Comparison of ENCODE assay signal across 12 mouse cellular contexts in the genomic region with DNA sequence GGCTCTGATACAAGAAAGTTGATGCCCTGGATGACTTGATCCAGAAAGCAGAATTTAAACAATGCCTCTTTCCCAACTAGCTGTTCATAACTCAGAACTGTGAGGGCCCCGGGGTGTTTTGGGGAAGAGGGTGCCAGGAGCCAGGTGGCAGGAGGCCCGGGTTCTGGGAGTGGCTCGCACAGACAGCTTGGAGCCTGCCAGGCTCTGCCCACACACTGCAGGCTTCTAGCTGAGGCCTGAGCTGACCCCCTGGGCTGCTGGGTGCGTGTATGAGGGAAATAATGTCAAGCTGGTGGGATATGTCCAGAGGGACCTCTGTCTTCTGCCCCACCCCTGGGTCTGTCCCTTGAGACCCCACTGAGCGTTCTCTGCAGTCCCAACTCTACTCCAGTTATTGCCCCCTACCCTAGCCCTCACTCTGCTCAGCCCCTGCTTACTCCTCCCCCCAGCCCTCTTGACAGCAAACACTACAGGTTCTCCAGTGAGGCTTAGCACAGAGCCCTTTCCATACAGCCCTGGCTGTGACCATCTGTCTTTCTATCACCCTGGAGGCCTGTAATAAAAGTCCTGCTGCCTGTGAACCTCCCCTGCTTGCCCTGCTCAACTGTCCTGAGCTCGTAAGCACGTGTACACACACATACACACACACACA. TPM values are rescaled to one million over a fixed set of nuclear protein-coding genes. Genes with fewer than 3 reads are reported as not detected.
A peak's percentile ranks its signal among the peaks of the same experiment; 100 is the strongest.
DNase-seq lines count a peak whose midpoint lies in the region; ATAC-seq and TF ChIP-seq lines count a peak whose summit lies in the region.
"Had no signal": no experiment of that assay in that cellular context is flagged by ENCODE, and none has a peak within 500 bp of the region (broad histone marks: within the 10 kb centered on the region; RNA-seq: fewer than 3 reads in every experiment).

No protein-coding gene starts in this region.

- no peak overlapping the region for H3K27ac ChIP-seq in kidney, embryonic 16.5 days (ENCODE audit: low read length)
- no peak overlapping the region for H3K27ac ChIP-seq in kidney, adult 2 months (ENCODE audit: insufficient read depth, low read depth, low read length)
- H3K27ac ChIP-seq in neural tube, embryonic 12.5 days = no peak overlapping the region
- no peak overlapping the region for H3K27ac ChIP-seq in neural tube, embryonic 15.5 days (replicated peaks)
- peak overlapping the region; percentile 14; the same call in 1 of the 2 replicates for H3K27ac ChIP-seq in limb, embryonic 10.5 days
- no peak overlapping the region for H3K27ac ChIP-seq in midbrain, embryonic 14.5 days (replicated peaks; ENCODE audit: low read depth, low read length)
- H3K27ac ChIP-seq: neural tube, embryonic 13.5 days had no signal

- WGBS in kidney, embryonic 16.5 days = 45% methylated on average over 7 of the region's 7 CpGs
- 59% methylated on average over 7 of the region's 7 CpGs for WGBS in kidney, adult 2 months
- WGBS in neural tube, embryonic 12.5 days = 52% methylated on average over 7 of the region's 7 CpGs
- 58% methylated on average over 7 of the region's 7 CpGs for WGBS in neural tube, embryonic 15.5 days
- 62% methylated on average over 7 of the region's 7 CpGs for WGBS in limb, embryonic 10.5 days
- 65% methylated on average over 7 of the region's 7 CpGs for WGBS in midbrain, embryonic 14.5 days

- H3K27me3 ChIP-seq in kidney, embryonic 16.5 days (ENCODE audit: insufficient read depth, low read length) = no peaks in the 10 kb centered on the region
- H3K27me3 ChIP-seq in kidney, adult 2 months (replicated peaks; ENCODE audit: control insufficient read depth, insufficient read depth, low read length) = no peaks in the 10 kb centered on the region
- H3K27me3 ChIP-seq in neural tube, embryonic 12.5 days (replicated peaks) = no peaks in the 10 kb centered on the region
- H3K27me3 ChIP-seq in neural tube, embryonic 15.5 days (replicated peaks) = no peaks in the 10 kb centered on the region
- H3K27me3 ChIP-seq in limb, embryonic 10.5 days (ENCODE audit: low read depth, poor library complexity, severe bottlenecking) = no peaks in the 10 kb centered on the region
- H3K27me3 ChIP-seq in midbrain, embryonic 14.5 days (ENCODE audit: control insufficient read depth, insufficient read depth, low read length) = no peaks in the 10 kb centered on the region
- H3K27me3 ChIP-seq: neural tube, embryonic 13.5 days had no signal

- H3K36me3 ChIP-seq in kidney, embryonic 16.5 days (ENCODE audit: insufficient read depth, low read length) = no peaks in the 10 kb centered on the region
- no peaks in the 10 kb centered on the region for H3K36me3 ChIP-seq in kidney, adult 2 months (ENCODE audit: control insufficient read depth, insufficient read depth, low read length)
- H3K36me3 ChIP-seq in neural tube, embryonic 12.5 days = no peaks in the 10 kb centered on the region
- H3K36me3 ChIP-seq in neural tube, embryonic 15.5 days = no peaks in the 10 kb centered on the region
- H3K36me3 ChIP-seq in limb, embryonic 10.5 days = no peaks in the 10 kb centered on the region
- H3K36me3 ChIP-seq in midbrain, embryonic 14.5 days (ENCODE audit: control insufficient read depth, insufficient read depth, low read length) = no peaks in the 10 kb centered on the region
- H3K36me3 ChIP-seq: neural tube, embryonic 13.5 days had no signal

- H3K9me3 ChIP-seq in kidney, embryonic 16.5 days (ENCODE audit: low read length) = no peaks in the 10 kb centered on the region
- no peaks in the 10 kb centered on the region for H3K9me3 ChIP-seq in neural tube, embryonic 12.5 days
- H3K9me3 ChIP-seq in neural tube, embryonic 15.5 days (replicated peaks) = no peaks in the 10 kb centered on the region
- no peaks in the 10 kb centered on the region for H3K9me3 ChIP-seq in limb, embryonic 10.5 days (replicated peaks)
- no peaks in the 10 kb centered on the region for H3K9me3 ChIP-seq in midbrain, embryonic 14.5 days (ENCODE audit: control insufficient read depth, low read length)
- H3K9me3 ChIP-seq: neural tube, embryonic 13.5 days had no signal

- H3K4me1 ChIP-seq in kidney, embryonic 16.5 days (ENCODE audit: insufficient read depth, low read length) = peaks cover 15% of the 10 kb centered on the region
- H3K4me1 ChIP-seq in kidney, adult 2 months (ENCODE audit: control insufficient read depth, insufficient read depth, low read length) = no peaks in the 10 kb centered on the region
- H3K4me1 ChIP-seq in neural tube, embryonic 12.5 days = peaks cover 13% of the 10 kb centered on the region; the same call in 1 of the 2 replicates
- no peaks in the 10 kb centered on the region; the same call in 1 of the 2 replicates for H3K4me1 ChIP-seq in neural tube, embryonic 15.5 days
- peaks cover 41% of the 10 kb centered on the region for H3K4me1 ChIP-seq in limb, embryonic 10.5 days
- H3K4me1 ChIP-seq in midbrain, embryonic 14.5 days (ENCODE audit: control insufficient read depth, insufficient read depth, low read length) = no peaks in the 10 kb centered on the region

- no peak for TF ChIP-seq POLR2A in kidney, adult 2 months (IDR thresholded peaks at IDR 0.05; ENCODE audit: low read depth, low read length)

- H3K4me3 ChIP-seq in kidney, embryonic 16.5 days (ENCODE audit: low read length) = no peak overlapping the region
- H3K4me3 ChIP-seq in kidney, adult 2 months (ENCODE audit: insufficient read depth, low read depth, low read length) = no peak overlapping the region
- H3K4me3 ChIP-seq in neural tube, embryonic 12.5 days = no peak overlapping the region
- H3K4me3 ChIP-seq in neural tube, embryonic 15.5 days (replicated peaks) = no peak overlapping the region
- no peak overlapping the region for H3K4me3 ChIP-seq in limb, embryonic 10.5 days
- H3K4me3 ChIP-seq in midbrain, embryonic 14.5 days (replicated peaks; ENCODE audit: low read depth, low read length) = no peak overlapping the region
- H3K4me3 ChIP-seq: neural tube, embryonic 13.5 days had no signal

- H3K4me2 ChIP-seq in kidney, embryonic 16.5 days (replicated peaks; ENCODE audit: low read depth, low read length) = no peak overlapping the region
- no peak overlapping the region for H3K4me2 ChIP-seq in neural tube, embryonic 12.5 days (replicated peaks)
- no peak overlapping the region for H3K4me2 ChIP-seq in neural tube, embryonic 15.5 days
- no peak overlapping the region for H3K4me2 ChIP-seq in midbrain, embryonic 14.5 days (ENCODE audit: low read length)
- H3K4me2 ChIP-seq: neural tube, embryonic 13.5 days had no signal

- H3K9ac ChIP-seq in kidney, embryonic 16.5 days (replicated peaks; ENCODE audit: low read length) = no peak overlapping the region
- H3K9ac ChIP-seq in neural tube, embryonic 12.5 days = no peak overlapping the region
- no peak overlapping the region for H3K9ac ChIP-seq in neural tube, embryonic 15.5 days (replicated peaks)
- H3K9ac ChIP-seq in midbrain, embryonic 14.5 days (replicated peaks; ENCODE audit: low read length) = no peak overlapping the region
- H3K9ac ChIP-seq: neural tube, embryonic 13.5 days had no signal

- TF ChIP-seq CTCF in kidney, adult 2 months (conservative IDR thresholded peaks at IDR 0.05; ENCODE audit: insufficient read depth, insufficient read length, low read depth, low read length) = no peak

- DNase-seq in cerebellum, adult 18-20 months = peak; percentile 38 to 40
- no peak for DNase-seq in cerebellum, adult 8-10 months
- no peak for DNase-seq in kidney, adult 2 months
- DNase-seq in limb, embryonic 10.5 days (ENCODE audit: low spot score) = no peak
- no peak for DNase-seq in midbrain, embryonic 14.5 days
- DNase-seq: kidney, adult 11 months; kidney, postnatal 4 days; thymus, postnatal 36 days had no signal

- peak; percentile 10; the same call in 1 of the 2 replicates for ATAC-seq in kidney, embryonic 16.5 days (ENCODE audit: low FRiP score, low TSS enrichment)
- peak; percentile 52; the same call in 1 of the 2 replicates for ATAC-seq in neural tube, embryonic 12.5 days (ENCODE audit: low FRiP score, low read depth)
- no peak for ATAC-seq in neural tube, embryonic 15.5 days (ENCODE audit: low FRiP score)
- no peak for ATAC-seq in midbrain, embryonic 14.5 days (ENCODE audit: low FRiP score, low TSS enrichment)

RNA-seq across cellular contexts. Expression of a gene that starts 2.3 kb away (rescaled TPM):
- polyA plus RNA-seq in kidney, embryonic 16.5 days (2015; fragmentation: Nextera tagmentation; extraction: Ambion mirVana) = 15.0 and 19.0 TPM in 2 replicates
- polyA plus RNA-seq in kidney, adult 2 months (2012; rRNA removed) = 4.8 and 5.1 TPM in 2 replicates
- 7.1 and 7.8 TPM in 2 replicates for polyA plus RNA-seq in neural tube, embryonic 12.5 days (2016; fragmentation: Nextera tagmentation; extraction: Ambion mirVana)
- 0.79 and 14.6 TPM in 2 replicates for polyA plus RNA-seq in neural tube, embryonic 15.5 days (2015; fragmentation: Nextera tagmentation; extraction: Ambion mirVana)
- 7.6 and 10.0 TPM in 2 replicates for polyA plus RNA-seq in limb, embryonic 10.5 days (2016; fragmentation: Nextera tagmentation; extraction: Ambion mirVana)
- polyA plus RNA-seq in midbrain, embryonic 14.5 days (2014; fragmentation: Nextera tagmentation; extraction: Ambion mirVana) = not detected in 2 replicates

RNA-seq across cellular contexts. Expression of a gene that starts 15.0 kb away (rescaled TPM):
- polyA plus RNA-seq in kidney, embryonic 16.5 days (2015; fragmentation: Nextera tagmentation; extraction: Ambion mirVana) = 0.32 and 0.33 TPM in 2 replicates
- polyA plus RNA-seq in kidney, adult 2 months (2012; rRNA removed) = 0.99 and 2.2 TPM in 2 replicates
- polyA plus RNA-seq in neural tube, embryonic 12.5 days (2016; fragmentation: Nextera tagmentation; extraction: Ambion mirVana) = 4.7 and 6.1 TPM in 2 replicates
- 1.3 and 1.7 TPM in 2 replicates for polyA plus RNA-seq in neural tube, embryonic 15.5 days (2015; fragmentation: Nextera tagmentation; extraction: Ambion mirVana)
- polyA plus RNA-seq in limb, embryonic 10.5 days (2016; fragmentation: Nextera tagmentation; extraction: Ambion mirVana) = 0.13 and 0.16 TPM in 2 replicates
- 0.16 and 0.17 TPM in 2 replicates for polyA plus RNA-seq in midbrain, embryonic 14.5 days (2014; fragmentation: Nextera tagmentation; extraction: Ambion mirVana)

RNA-seq across cellular contexts. Expression of a gene that starts 17.2 kb away (rescaled TPM):
- 45.7 and 48.3 TPM in 2 replicates for polyA plus RNA-seq in kidney, embryonic 16.5 days (2015; fragmentation: Nextera tagmentation; extraction: Ambion mirVana)
- polyA plus RNA-seq in kidney, adult 2 months (2012; rRNA removed) = 107 and 119 TPM in 2 replicates
- 24.1 and 26.5 TPM in 2 replicates for polyA plus RNA-seq in neural tube, embryonic 12.5 days (2016; fragmentation: Nextera tagmentation; extraction: Ambion mirVana)
- polyA plus RNA-seq in neural tube, embryonic 15.5 days (2015; fragmentation: Nextera tagmentation; extraction: Ambion mirVana) = 26.8 and 36.9 TPM in 2 replicates
- polyA plus RNA-seq in limb, embryonic 10.5 days (2016; fragmentation: Nextera tagmentation; extraction: Ambion mirVana) = 6.2 and 7.7 TPM in 2 replicates
- polyA plus RNA-seq in midbrain, embryonic 14.5 days (2014; fragmentation: Nextera tagmentation; extraction: Ambion mirVana) = 2.8 and 9.0 TPM in 2 replicates

RNA-seq across cellular contexts. Expression of a gene that starts 22.9 kb away (rescaled TPM):
- 11.1 and 11.4 TPM in 2 replicates for polyA plus RNA-seq in kidney, embryonic 16.5 days (2015; fragmentation: Nextera tagmentation; extraction: Ambion mirVana)
- polyA plus RNA-seq in kidney, adult 2 months (2012; rRNA removed) = 1.8 and 2.2 TPM in 2 replicates
- polyA plus RNA-seq in neural tube, embryonic 12.5 days (2016; fragmentation: Nextera tagmentation; extraction: Ambion mirVana) = 64.5 and 79.5 TPM in 2 replicates
- polyA plus RNA-seq in neural tube, embryonic 15.5 days (2015; fragmentation: Nextera tagmentation; extraction: Ambion mirVana) = 357 and 417 TPM in 2 replicates
- polyA plus RNA-seq in limb, embryonic 10.5 days (2016; fragmentation: Nextera tagmentation; extraction: Ambion mirVana) = 0.30 and 1.3 TPM in 2 replicates
- polyA plus RNA-seq in midbrain, embryonic 14.5 days (2014; fragmentation: Nextera tagmentation; extraction: Ambion mirVana) = 99.9 and 159 TPM in 2 replicates

RNA-seq across cellular contexts. Expression of a gene that starts 31.9 kb away (rescaled TPM):
- 32.6 and 34.0 TPM in 2 replicates for polyA plus RNA-seq in kidney, embryonic 16.5 days (2015; fragmentation: Nextera tagmentation; extraction: Ambion mirVana)
- polyA plus RNA-seq in kidney, adult 2 months (2012; rRNA removed) = 37.2 and 54.2 TPM in 2 replicates
- 12.5 and 15.4 TPM in 2 replicates for polyA plus RNA-seq in neural tube, embryonic 12.5 days (2016; fragmentation: Nextera tagmentation; extraction: Ambion mirVana)
- polyA plus RNA-seq in neural tube, embryonic 15.5 days (2015; fragmentation: Nextera tagmentation; extraction: Ambion mirVana) = 22.2 and 27.8 TPM in 2 replicates
- polyA plus RNA-seq in limb, embryonic 10.5 days (2016; fragmentation: Nextera tagmentation; extraction: Ambion mirVana) = 8.0 and 8.1 TPM in 2 replicates
- 7.9 and 10.8 TPM in 2 replicates for polyA plus RNA-seq in midbrain, embryonic 14.5 days (2014; fragmentation: Nextera tagmentation; extraction: Ambion mirVana)

Comparison
In these comparisons a context has a peak if more than half of its experiments do, and no peak if none do; other contexts are left out.
1. DNase-seq: peak in cerebellum, adult 18-20 months (2 of 2); none in cerebellum, adult 8-10 months (single experiment), kidney, adult 2 months (single experiment), limb, embryonic 10.5 days (single experiment) and midbrain, embryonic 14.5 days (single experiment).
2. ATAC-seq: peak in kidney, embryonic 16.5 days (single experiment) and neural tube, embryonic 12.5 days (single experiment); none in neural tube, embryonic 15.5 days (single experiment) and midbrain, embryonic 14.5 days (single experiment).